Mouse (Mus musculus) megakaryocyte-erythroid progenitor cell, adult 5-6 weeks (primary cell): Measurements from ENCODE around the gene Ptpre. TPM values are rescaled to one million over a fixed set of nuclear protein-coding genes. Genes with fewer than 3 reads are reported as not detected.

Source experiments
- ATAC-seq: replicated peaks from 2 replicates; pipeline ENCODE4 v1.8.0; 2016; ENCODE audit warnings: mild to moderate bottlenecking, inconsistent platforms; ENCODE audit not compliant: severe bottlenecking, poor library complexity, low FRiP score, low TSS enrichment
- total RNA-seq, 2 experiments: library from RNA; stranded (forward) in 1 of 2; stranded (reverse) in 1 of 2; fragments of 200-1000, 215-1000 nt in 1 of 2; fragments of >200 nt in 1 of 2; fragmentation: Nextera tagmentation in 1 of 2; gene quantifications; 2 replicates each; pipeline ENCODE4 v1.2.3; 2014 to 2017

The Ptpre gene
- total RNA-seq, 2 experiments from 2014 or later: 21.4 to 33.6 TPM

DNA sequence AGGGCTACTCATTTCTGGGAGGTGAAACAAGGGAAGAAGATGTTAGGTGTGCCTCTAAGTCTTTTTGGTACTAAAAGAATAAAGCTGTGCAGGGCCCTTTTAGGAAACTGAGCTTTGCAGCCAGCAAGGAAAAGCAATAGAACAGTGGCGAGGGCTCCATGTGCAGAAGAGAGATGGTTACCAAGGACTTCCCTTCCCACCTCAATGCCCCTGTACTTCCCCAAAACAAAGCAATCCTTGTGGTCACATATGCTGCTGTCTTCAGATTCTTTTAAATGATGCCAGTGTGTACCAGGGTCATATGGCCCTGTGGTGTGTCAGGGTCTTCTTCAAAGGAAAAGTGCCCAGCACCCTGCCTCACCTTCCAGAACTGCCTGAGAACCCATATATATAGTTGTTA, 167.8 kb downstream of the Ptpre start:
- ATAC-seq: no peak

DNA sequence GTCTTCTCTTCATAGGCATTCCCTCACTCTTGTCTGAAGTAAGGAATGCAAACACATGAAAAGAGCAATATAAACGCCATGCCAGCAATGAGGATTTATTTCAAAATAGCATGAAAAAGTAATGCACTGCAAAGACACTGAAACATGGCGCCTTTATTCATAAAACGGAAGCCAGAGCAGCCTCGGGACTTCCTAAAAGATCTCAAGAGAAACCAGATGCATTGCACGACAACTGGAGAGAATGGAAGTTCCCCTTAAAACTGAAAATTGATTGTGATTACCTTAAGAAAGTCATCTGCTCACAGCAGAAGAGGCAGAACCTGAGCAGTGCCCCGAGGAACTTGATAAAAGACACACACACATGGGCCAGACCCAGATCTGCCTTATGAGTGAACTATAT, 168.5 kb downstream of the Ptpre start:
- no peak for ATAC-seq

DNA sequence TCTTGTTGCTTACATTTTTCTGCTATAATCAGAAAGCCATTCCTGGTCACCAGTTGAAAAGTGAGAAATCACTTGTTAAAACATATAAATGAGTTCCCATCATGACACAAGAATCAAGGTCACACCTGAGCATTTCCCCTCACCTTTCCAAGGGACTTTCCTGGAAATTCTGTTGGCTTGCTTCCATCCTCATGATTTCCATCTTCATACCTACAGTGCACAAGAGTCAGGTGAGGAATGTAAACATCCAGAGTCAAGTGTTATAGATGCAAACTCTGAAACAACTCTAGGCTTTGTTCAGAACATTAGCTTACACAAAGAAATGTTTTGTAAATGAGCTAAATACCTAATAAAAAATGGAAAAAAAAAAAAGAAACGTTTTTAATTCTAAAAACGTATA, 173.4 kb downstream of the Ptpre start:
- ATAC-seq: no peak

DNA sequence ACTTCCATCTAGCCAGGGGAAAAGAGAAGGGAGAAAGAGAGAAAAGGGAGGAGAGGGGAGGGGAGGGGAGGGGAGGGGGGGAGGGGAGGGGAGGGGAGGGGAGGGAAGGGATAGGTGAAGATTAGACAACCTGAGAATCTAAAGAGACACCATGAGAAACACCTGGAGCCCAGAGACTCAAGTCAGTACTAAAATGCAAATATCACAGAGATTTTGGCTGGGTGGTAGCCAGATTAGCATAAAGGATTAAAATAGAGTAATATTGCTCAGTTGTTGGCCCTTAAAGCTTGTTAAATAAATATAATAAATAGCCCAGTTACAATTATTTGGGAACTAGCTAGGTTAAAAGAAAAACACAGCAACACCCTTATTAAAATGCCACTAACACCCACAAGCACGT, 175.3 kb downstream of the Ptpre start:
- ATAC-seq: no peak

DNA sequence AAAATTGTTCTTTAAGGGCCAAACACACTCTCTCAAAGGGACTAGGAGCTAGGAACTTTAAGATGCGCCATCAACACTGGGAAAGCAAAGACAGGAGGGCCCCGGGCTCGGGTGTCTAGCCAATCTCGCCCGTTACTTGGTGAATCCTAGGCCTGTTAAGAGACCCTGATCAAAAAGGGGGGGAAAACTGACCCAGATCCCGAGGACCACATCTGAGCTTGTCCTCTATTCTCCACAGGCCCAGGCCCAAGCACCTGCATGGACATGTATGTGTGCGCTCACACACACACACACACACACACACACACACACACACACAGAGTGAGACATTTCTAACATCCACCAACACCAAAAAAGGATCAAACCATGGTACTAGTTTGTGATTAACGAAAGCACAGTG, 176.0 kb downstream of the Ptpre start:
- ATAC-seq: no peak

DNA sequence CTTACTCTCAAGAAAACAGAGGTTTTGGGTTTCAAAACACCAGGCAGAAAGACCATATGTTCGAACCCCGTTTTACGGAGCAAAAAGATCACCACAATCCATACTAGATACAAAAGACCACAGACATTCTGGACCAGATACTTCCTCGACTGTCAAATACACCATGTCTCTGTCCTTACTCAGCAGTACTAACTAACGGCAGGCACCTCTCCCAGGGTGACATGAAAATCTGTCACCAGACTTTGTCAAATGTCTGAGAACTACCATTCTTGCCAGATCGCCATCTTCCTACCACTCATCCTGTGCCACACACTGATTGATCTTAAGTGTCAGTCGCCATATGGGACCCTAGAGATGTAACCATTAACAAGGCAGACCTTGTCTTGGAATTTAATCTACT, 177.9 kb downstream of the Ptpre start:
- peak; percentile 16; the same call in 1 of the 2 replicates for ATAC-seq

DNA sequence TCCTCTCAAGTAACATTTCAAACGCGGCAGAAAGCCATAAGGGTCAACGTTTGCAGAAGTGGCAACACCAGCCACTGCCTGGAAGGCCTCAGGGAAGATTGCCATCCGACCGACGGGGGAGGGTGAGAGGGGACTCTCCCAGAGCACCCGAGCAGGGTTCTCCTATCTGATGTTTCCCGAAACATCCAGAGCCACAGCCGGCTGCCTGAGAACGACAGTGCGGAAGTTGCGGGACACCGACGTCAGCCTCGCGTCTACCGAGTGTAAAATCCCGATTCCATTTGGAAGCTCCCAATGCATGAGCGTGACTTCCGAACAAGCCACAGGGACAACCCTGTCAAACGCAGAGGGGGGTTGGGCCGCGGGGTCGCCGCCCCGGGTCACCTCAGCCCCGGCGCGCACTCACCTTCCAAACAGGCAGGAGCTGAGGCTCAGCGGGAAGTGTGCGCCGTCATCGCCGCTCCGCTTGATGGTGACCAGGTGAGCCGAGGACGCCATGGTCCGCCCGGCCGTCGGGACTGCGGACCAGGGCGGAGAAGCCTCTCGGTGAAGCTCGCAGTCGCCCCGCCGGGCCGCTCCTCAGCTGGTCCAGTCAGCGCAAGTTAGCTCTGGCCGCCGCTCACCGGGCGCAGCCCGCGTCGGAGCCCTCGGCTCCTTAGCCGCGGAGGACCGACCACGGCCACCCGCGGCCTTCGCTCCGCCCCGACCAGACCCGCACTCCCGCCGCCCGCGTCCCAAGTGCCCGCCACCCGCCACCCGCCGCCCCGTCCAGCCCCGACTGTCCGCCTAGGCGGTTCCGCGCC, 178.6 kb downstream of the Ptpre start, which contains the start of gene Mki67:
TSS of gene Mki67 (minus strand) at position 720 of the 803 bp plus-strand sequence.
- peak; percentile 42 for ATAC-seq

DNA sequence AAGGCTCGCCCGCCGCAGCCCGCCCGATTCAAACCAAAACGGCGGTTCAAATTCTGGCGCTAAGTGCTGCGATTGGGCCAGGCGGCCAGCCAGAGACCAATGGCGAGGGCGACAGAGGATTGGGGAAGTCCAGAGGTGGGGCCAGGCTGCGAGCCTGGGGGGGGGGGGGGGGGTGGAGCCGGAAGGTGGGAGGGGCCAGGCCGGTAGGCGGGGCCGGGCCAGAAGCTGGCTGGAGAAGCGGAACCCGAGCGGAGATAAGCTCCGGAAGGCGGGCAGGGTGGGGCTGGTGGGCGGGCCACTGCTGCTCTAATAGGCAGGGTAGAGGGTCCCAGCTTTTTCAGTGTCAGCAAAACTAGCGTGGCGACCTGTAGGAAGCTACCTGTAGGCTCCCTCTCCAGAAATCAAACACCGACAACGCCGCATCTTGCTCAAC, 179.2 kb downstream of the Ptpre start:
- ATAC-seq: peak; percentile 86

DNA sequence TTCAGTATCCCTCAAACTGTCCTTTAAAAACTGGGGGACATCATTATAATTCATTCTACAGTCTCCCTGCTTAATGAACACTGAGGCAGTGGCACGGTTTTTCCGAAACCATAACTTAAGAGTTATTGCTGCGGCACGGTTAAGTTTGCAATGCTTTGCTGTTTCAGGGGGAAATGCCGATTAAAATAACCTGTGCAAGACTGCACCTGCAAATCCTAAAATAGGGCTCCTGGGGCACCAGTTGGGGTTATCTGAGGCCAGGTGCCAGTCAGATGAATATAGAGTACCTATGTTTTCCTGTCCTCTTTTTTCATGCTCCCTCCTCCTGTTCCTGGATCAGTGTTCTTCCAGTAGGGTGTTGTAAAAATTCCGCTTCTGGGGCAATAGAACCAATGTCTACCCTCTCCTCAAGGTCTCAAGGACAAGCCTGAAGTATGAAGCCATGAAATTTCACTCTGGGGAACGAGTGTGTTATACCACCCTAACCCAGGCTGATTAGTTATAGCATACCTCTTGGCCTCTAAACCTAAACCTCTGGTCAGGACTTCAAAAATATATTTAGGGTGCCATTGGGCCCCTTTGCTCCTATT, 179.8 kb downstream of the Ptpre start:
- no peak for ATAC-seq

DNA sequence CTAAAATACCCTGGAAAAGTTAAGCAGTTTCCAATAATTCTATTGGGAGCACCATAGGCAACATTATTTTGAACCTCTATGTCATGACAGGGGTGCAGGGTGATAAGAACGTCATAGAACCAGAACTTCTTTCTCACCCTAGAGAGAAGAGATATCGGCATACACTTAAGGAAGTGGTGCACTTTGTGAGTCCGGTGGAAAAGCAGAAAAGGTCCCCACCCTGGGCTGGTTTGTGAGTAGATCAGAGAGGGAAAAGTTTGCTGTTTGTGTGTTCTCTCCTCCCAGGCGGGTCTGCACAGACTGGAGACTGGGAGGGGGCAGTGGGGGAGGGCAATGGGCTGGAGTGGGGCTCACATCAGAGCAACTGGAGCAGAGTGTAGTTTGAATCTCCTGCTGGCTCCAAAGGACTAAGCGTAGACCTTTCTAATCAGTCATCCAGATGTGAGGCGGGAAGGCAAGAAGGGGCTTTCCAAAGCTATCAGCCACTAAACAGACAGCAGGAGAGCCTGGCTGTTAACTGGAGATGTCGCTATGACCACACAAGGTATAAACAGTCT, 184.2 kb downstream of the Ptpre start:
- peak; percentile 93 for ATAC-seq

DNA sequence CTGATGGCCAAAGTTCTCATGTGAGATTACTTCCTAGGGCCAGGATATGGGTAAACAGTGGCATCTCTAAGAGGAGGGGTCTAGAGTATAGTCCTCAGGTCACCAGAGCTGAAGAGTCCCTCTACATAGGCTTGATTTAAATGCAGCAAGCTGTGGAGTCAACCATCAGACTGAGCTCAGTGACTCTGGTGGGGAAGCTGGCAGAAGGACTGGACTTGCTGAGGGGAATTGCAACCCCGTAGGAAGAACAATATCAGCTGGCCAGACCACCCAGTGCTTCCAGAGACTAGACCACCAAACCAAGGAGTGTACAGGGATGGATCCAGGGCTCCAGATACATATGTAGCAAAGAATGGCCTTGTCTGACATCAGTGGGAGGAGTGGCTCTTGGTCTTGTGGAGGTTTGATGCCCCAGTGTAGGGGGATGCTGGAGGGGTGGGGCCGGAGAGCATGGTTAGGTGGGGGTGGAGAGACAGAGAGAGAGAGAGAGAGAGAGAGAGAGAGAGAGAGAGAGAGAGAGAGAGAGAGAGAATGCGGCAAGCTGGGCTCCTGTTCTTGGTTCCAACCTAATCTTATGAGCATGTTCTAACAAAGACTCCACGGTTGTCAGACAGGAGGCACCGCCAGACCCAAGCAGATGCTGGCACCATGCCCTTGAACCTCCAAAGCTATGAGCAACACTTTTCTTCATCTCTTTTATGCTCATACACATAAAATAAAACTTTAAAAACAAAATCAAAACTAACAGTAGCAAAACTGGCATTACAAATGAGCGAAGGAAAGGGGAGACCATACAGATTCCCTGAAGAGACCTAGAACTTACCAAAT, 184.9 kb downstream of the Ptpre start:
- 0 out of 2 replicates have a peak, but pooled peaks have one; percentile 6 for ATAC-seq

DNA sequence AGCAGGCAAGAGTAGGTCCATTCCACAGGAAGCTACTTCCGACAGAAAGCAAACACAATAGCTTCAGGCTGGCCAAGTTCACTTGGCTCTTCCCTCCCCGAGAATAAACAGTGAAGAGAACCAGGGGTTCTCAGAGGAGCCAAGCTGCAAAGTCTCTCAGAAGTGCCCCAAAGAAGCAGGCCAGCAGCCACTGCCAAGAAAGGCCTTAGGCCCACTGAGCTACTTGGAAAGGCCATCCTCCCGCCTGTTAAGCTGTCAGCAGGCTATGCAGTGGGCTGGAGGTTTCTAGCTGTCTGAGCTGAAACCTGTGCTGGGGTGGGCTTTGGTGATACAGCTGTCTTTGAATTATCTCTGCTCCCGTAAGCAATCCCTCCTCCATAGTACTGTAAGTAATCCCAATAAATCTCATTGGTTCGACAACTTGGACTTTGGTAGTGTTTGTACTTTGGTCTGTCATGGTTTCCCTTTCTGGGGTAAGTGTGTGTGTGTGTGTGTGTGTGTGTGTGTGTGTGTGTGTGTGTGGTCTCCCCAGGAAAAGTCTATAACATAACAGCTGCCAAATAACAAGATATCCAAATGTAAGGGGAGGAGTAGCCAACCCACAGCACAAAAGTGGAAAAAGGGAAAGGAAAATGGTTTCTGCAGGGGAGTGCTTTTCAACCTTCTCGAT, 186.5 kb downstream of the Ptpre start:
- ATAC-seq: no peak

DNA sequence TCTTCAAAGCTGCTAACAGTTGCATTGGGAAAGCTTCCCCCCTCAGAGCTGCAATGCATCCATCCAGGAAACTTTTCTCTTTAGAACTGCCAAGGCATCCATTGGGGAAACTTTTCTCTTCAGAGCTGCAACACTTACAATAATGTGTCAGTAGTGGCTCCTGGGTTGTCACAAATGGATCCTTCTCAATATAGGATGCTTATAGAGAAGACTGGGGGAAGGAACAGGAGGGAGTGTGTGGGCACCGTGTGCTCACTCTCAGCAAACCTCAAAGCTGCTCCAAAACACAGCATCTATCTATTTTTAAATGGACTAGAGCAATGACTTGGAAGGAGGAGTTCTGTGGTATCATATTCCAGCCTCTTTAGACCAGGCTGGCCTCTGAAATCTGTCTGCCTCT, 189.4 kb downstream of the Ptpre start:
- ATAC-seq: no peak

DNA sequence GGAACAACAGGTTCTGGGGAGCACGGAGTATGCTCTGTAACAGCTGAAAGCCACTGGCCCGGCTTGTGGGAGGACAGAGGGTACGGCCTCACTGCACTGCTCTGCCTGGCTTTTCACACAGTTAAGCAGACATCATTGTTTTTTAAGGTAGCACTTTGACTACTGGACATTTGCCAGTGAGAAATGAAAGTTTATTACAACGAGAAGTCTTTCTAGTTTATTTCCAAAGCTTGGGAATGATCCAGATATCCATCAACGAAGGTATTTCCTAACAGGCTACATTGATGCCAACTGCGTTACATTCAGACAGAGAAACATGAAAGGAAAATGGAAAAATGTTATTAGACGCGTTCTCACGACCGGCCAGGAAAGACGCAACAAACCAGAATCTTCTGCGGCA, 190.8 kb downstream of the Ptpre start:
- ATAC-seq: no peak

DNA sequence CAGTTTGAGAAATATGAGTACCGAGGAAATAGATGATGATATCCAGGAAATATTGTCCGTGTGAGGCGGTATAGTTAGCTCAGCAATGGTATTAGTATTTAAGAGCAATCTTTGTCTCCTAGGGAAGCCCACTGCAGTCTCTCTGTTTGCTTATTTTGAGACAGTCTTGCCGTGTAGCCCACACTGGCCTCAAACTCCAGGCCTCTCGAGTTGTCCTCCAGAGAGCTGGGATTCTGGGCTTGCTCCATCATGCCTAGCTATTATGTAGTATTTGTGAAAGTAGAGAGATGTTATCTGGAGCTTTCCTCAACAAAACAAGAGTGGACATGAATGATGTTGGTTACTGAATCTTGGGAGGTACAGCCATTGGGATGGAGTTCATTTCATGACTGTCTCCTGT, 197.1 kb downstream of the Ptpre start:
- no peak for ATAC-seq

DNA sequence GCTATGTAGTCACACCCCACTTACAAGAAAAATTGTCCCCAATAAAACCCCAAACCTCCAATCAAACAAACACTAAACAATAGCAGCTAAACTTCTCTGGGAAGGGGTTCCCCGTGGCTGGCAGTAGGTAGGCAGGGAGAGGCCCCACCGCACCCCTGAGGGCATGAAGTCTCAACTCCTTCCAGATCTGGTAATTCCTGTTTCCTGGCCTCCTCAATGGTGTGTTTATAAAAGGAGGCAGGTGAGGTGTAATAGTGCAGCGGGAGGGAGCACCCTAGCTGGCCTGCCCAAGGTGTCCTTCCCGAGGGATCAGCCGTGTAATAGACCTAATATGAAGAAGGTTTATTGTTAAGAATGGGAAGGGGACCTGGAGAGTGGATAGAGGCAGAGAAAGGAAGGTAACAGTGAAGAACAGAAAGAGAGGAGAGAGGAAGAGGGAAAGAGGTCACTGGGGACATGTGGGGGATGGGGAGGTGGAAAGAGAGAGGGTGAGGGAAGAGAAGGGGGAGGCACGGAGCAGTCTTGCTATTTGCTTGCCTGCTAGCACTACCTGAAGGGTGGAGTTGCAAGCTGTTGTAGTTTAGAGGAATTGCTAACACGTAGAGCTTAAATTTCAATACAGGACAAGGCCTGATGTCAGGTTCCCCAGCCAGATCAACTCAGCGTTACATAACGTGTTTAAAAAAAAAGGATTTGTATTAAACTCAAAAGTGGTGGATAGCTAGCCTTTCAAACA, 197.8 kb downstream of the Ptpre start:
- peak; percentile 12; the same call in 1 of the 2 replicates for ATAC-seq
